ENCODE assay signal across 12 mouse cellular contexts in the genomic region with DNA sequence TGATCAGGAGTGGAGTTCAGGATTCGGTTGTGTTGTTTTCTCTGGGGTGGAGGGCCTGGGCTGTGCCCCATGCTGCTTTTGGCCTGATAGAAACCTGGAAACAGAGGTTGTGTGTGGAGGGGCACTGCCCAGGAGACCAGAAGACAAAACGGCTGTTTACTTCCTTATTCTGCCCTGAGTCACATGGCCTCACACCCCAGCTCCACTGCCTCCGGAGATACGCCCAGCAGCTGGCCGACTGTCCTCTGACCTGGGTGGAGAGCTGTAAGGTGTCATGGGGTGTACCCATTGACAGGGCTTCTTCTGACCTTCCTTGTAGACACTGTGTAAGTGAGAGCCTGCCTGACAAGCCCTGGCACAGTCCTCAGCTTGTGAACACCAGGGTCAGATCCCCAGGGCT. TPM values are rescaled to one million over a fixed set of nuclear protein-coding genes. Genes with fewer than 3 reads are reported as not detected.
DNase-seq lines count a peak whose midpoint lies in the region; ATAC-seq and TF ChIP-seq lines count a peak whose summit lies in the region.
"Had no signal": no experiment of that assay in that cellular context is flagged by ENCODE, and none has a peak within 500 bp of the region (broad histone marks: within the 10 kb centered on the region; RNA-seq: fewer than 3 reads in every experiment).

No protein-coding gene starts in this region.

- H3K4me3 ChIP-seq in kidney, embryonic 14.5 days (ENCODE audit: low read length), result no peak overlapping the region
- H3K4me3 ChIP-seq in MEL (ENCODE audit: control insufficient read depth in 1 of 2, insufficient read depth in 1 of 2, low read depth in 2 of 2, low read length in 2 of 2), result no peak overlapping the region
- H3K4me3 ChIP-seq: lung, embryonic 15.5 days had no signal

- no peaks in the 10 kb centered on the region for H3K9me3 ChIP-seq in kidney, embryonic 14.5 days (ENCODE audit: control insufficient read depth, low read length)
- no peaks in the 10 kb centered on the region for H3K9me3 ChIP-seq in MEL (replicated peaks; ENCODE audit: insufficient read depth, low read length)
- H3K9me3 ChIP-seq: lung, embryonic 15.5 days had no signal

- H3K4me2 ChIP-seq in kidney, embryonic 14.5 days (replicated peaks; ENCODE audit: low read depth, low read length), result no peak overlapping the region
- H3K4me2 ChIP-seq: lung, embryonic 15.5 days had no signal

- TF ChIP-seq CTCF in MEL (IDR thresholded peaks at IDR 0.05 in 2 of 3, conservative IDR thresholded peaks at IDR 0.05 in 1 of 3; ENCODE audit: control insufficient read depth in 1 of 3, insufficient read depth in 1 of 3, low read depth in 2 of 3, low read length in 3 of 3, poor library complexity in 1 of 3, severe bottlenecking in 1 of 3), result no peak

- no peak overlapping the region for H3K9ac ChIP-seq in kidney, embryonic 14.5 days (ENCODE audit: low read depth, low read length)
- peak overlapping the region; percentile 24; the same call in 1 of the 2 replicates for H3K9ac ChIP-seq in MEL (ENCODE audit: control insufficient read depth, low read depth, low read length, poor library complexity, severe bottlenecking)
- H3K9ac ChIP-seq: lung, embryonic 15.5 days had no signal

- H3K27me3 ChIP-seq in kidney, embryonic 14.5 days (ENCODE audit: control insufficient read depth, insufficient read depth, low read length), result no peaks in the 10 kb centered on the region
- no peaks in the 10 kb centered on the region for H3K27me3 ChIP-seq in MEL (ENCODE audit: control insufficient read depth in 1 of 2, insufficient read depth in 2 of 2, low read length in 2 of 2)
- H3K27me3 ChIP-seq: lung, embryonic 15.5 days had no signal

- ATAC-seq in kidney, embryonic 14.5 days (ENCODE audit: low FRiP score, low TSS enrichment), result no peak
- ATAC-seq: forebrain, embryonic 14.5 days had no signal

- 0 out of 2 replicates have a peak, but pooled peaks cover 2% of the 10 kb centered on the region for H3K36me3 ChIP-seq in kidney, embryonic 14.5 days (ENCODE audit: control insufficient read depth, insufficient read depth, low read length)
- H3K36me3 ChIP-seq in MEL (ENCODE audit: control insufficient read depth in 1 of 2, insufficient read depth in 2 of 2, low read length in 2 of 2), result peaks cover 0 to 5% of the 10 kb centered on the region in 2 experiments; a peak in 2 of 4 replicates

- WGBS in kidney, embryonic 14.5 days, result 68% methylated on average over 5 of the region's 5 CpGs

- H3K4me1 ChIP-seq in kidney, embryonic 14.5 days (ENCODE audit: control insufficient read depth, insufficient read depth, low read length), result no peaks in the 10 kb centered on the region
- H3K4me1 ChIP-seq in MEL (ENCODE audit: control insufficient read depth in 1 of 2, insufficient read depth in 2 of 2, low read length in 2 of 2), result peaks cover 0 to 8% of the 10 kb centered on the region in 2 experiments; a peak in 2 of 4 replicates

- no peak for TF ChIP-seq POLR2A in MEL (IDR thresholded peaks at IDR 0.05; ENCODE audit: control insufficient read depth in 1 of 2, insufficient read depth in 1 of 2, low read depth in 1 of 2, low read length in 2 of 2, poor library complexity in 1 of 2)

- TF ChIP-seq RAD21 in MEL (IDR thresholded peaks at IDR 0.05; ENCODE audit: low read depth, low read length), result no peak

- H3K79me2 ChIP-seq in MEL (ENCODE audit: control insufficient read depth, insufficient read depth, low read length, poor library complexity), result 0 out of 2 replicates have a peak, but pooled peaks cover 4% of the 10 kb centered on the region

- peak; percentile 57 for DNase-seq in kidney, adult 18-20 months
- peak; percentile 27 for DNase-seq in MEL (ENCODE audit: low read depth, low spot score)
- peak; percentile 43 for DNase-seq in kidney, postnatal 14 days
- peak; percentile 24 for DNase-seq in skeletal muscle tissue, adult 2 months (ENCODE audit: low read depth, low spot score)
- no peak for DNase-seq in adrenal gland, adult 8-10 months
- no peak for DNase-seq in right cerebral cortex, postnatal 36 days (ENCODE audit: low spot score in 2 of 2)
- DNase-seq in left cerebral cortex, postnatal 14 days (ENCODE audit: low spot score in 2 of 2), result no peak
- DNase-seq: layer of hippocampus, postnatal 36 days; right cerebral cortex, postnatal 25 days had no signal

- TF ChIP-seq EP300 in MEL (IDR thresholded peaks at IDR 0.05; ENCODE audit: low read depth in 1 of 2, low read length in 2 of 2), result no peak

- no peak overlapping the region for H3K27ac ChIP-seq in kidney, embryonic 14.5 days (ENCODE audit: low read depth, low read length)
- no peak overlapping the region for H3K27ac ChIP-seq in MEL (ENCODE audit: control insufficient read depth, low read depth, low read length)
- H3K27ac ChIP-seq: lung, embryonic 15.5 days had no signal

- intact Hi-C loops in left cerebral cortex, postnatal 14 days (cut with DNase I), result no loop called here

TF ChIP-seq in MEL, 35 proteins besides CTCF, POLR2A, EP300 and RAD21:
- 0 out of 4 replicates have a peak, but pooled peaks of 1 of the 2 experiments have one; percentile 26 for TF ChIP-seq USF2 (IDR thresholded peaks at IDR 0.05; ENCODE audit: borderline replicate concordance in 1 of 2, insufficient read depth in 1 of 2, low read depth in 1 of 2, low read length in 2 of 2)
- no peak for TF ChIP-seq SMC3 (IDR thresholded peaks at IDR 0.05; ENCODE audit: low read depth, low read length)
- peak; percentile 81 for TF ChIP-seq USF1 (IDR thresholded peaks at IDR 0.05; ENCODE audit: low read depth, low read length)
- peak; percentile 59 for TF ChIP-seq MAX (IDR thresholded peaks at IDR 0.05; ENCODE audit: low read length)
- TF ChIP-seq ELF1 (IDR thresholded peaks at IDR 0.05; ENCODE audit: low read depth, low read length), result peak; percentile 36; the same call in 1 of the 2 replicates

RNA-seq across cellular contexts. Expression of gene Plekhb2, which starts 8.9 kb away (rescaled TPM):
- polyA plus RNA-seq in kidney, embryonic 14.5 days (2014; fragmentation: Nextera tagmentation; extraction: Ambion mirVana), result 18.7 and 36.0 TPM in 2 replicates
- total RNA-seq in MEL (2012; rRNA removed), result 14.6 and 16.8 TPM in 2 replicates
- polyA plus RNA-seq in MEL (2012; ENCODE audit: insufficient read depth in 1 of 2, insufficient read length in 2 of 2, low read depth in 1 of 2, low replicate concordance in 2 of 2, missing spikeins in 1 of 2), result 10 to 100 TPM in 1 of 2 experiments, not detected in 1; 22.2 TPM
- total RNA-seq in adrenal gland, adult 8-10 months (2022), result 100 to 1,000 TPM; 196 to 281 (median 226) TPM
- 100 to 1,000 TPM; 202 to 226 TPM for total RNA-seq in left cerebral cortex, postnatal 14 days (2021)

RNA-seq across cellular contexts. Expression of gene Fam168b, which starts 15.8 kb away (rescaled TPM):
- 39.8 and 68.8 TPM in 2 replicates for polyA plus RNA-seq in kidney, embryonic 14.5 days (2014; fragmentation: Nextera tagmentation; extraction: Ambion mirVana)
- 72.7 and 78.9 TPM in 2 replicates for total RNA-seq in MEL (2012; rRNA removed)
- 100 to 1,000 TPM in 1 of 2 experiments, 10 to 100 TPM in 1; 97.4 to 136 TPM for polyA plus RNA-seq in MEL (2012; ENCODE audit: insufficient read depth in 1 of 2, insufficient read length in 2 of 2, low read depth in 1 of 2, low replicate concordance in 2 of 2, missing spikeins in 1 of 2)
- total RNA-seq in adrenal gland, adult 8-10 months (2022), result 100 to 1,000 TPM; 117 to 144 (median 125) TPM
- 100 to 1,000 TPM; 234 to 251 TPM for total RNA-seq in left cerebral cortex, postnatal 14 days (2021)

Comparison
In these comparisons a context has a peak if more than half of its experiments do, and no peak if none do; other contexts are left out.
1. DNase-seq: peak in kidney, adult 18-20 months (single experiment), MEL (single experiment), kidney, postnatal 14 days (single experiment) and skeletal muscle tissue, adult 2 months (single experiment); none in adrenal gland, adult 8-10 months (single experiment), right cerebral cortex, postnatal 36 days (0 of 2) and left cerebral cortex, postnatal 14 days (0 of 2).
2. RNA of gene Plekhb2, which starts 8.9 kb away (total RNA-seq): 196 to 281 TPM in adrenal gland, adult 8-10 months and 202 to 226 TPM in left cerebral cortex, postnatal 14 days; 14.6 to 16.8 TPM in MEL; every median in the first group is over 10 times any median in the second.